8 mouse cellular contexts compared by ENCODE assay signal in the genomic region with DNA sequence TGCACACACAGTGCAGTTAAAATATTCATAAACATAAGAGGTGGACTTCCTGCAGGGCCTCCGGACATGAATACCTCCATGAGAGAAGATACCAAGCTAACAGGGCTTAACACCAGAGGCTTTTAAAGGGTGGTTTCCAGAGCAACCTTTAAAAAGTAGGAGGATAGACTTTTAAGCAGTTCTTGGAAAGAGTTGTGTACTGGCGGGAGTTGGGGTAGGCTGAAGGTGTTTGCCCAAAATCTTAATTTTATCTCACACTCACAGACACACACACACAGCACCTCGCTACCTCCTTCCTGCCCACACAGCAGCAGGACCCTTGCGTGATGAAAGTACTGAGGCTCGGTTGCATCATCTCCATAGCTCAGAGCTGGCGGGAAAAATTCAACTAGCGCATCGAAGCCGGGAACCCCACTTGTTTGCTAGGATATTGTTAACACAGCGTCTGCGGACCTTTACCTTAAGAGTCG. TPM values are rescaled to one million over a fixed set of nuclear protein-coding genes. Genes with fewer than 3 reads are reported as not detected.
A peak's percentile ranks its signal among the peaks of the same experiment; 100 is the strongest.
DNase-seq lines count a peak whose midpoint lies in the region; ATAC-seq lines count a peak whose summit lies in the region.

No protein-coding gene starts in this region.

- peaks cover 30% of the 10 kb centered on the region for H3K4me1 ChIP-seq in heart, embryonic 16.5 days (ENCODE audit: control insufficient read depth, insufficient read depth, low read length)
- peaks cover 77% of the 10 kb centered on the region for H3K4me1 ChIP-seq in hindbrain, embryonic 10.5 days (replicated peaks)

- H3K9me3 ChIP-seq in heart, embryonic 16.5 days (replicated peaks; ENCODE audit: control insufficient read depth, low read length), result no peaks in the 10 kb centered on the region
- 0 out of 2 replicates have a peak, but pooled peaks cover 5% of the 10 kb centered on the region for H3K9me3 ChIP-seq in hindbrain, embryonic 10.5 days

- peaks cover 25% of the 10 kb centered on the region for H3K36me3 ChIP-seq in heart, embryonic 16.5 days (ENCODE audit: control insufficient read depth, insufficient read depth)
- peaks cover 41% of the 10 kb centered on the region for H3K36me3 ChIP-seq in hindbrain, embryonic 10.5 days

- no peak overlapping the region for H3K27ac ChIP-seq in heart, embryonic 16.5 days (ENCODE audit: low read length)
- H3K27ac ChIP-seq in hindbrain, embryonic 10.5 days, result peak overlapping the region; percentile 89

- H3K27me3 ChIP-seq in heart, embryonic 16.5 days (ENCODE audit: control insufficient read depth, insufficient read depth, low read length), result peaks cover 29% of the 10 kb centered on the region
- peaks cover 83% of the 10 kb centered on the region for H3K27me3 ChIP-seq in hindbrain, embryonic 10.5 days (ENCODE audit: insufficient read depth, poor library complexity, severe bottlenecking)

- peak overlapping the region; percentile 80 for H3K4me3 ChIP-seq in heart, embryonic 16.5 days (ENCODE audit: low read length)
- H3K4me3 ChIP-seq in hindbrain, embryonic 10.5 days, result peak overlapping the region; percentile 67

- DNase-seq in heart, adult 8-10 months (ENCODE audit: low spot score), result no peak
- peak; percentile 71 for DNase-seq in NIH3T3 (ENCODE audit: low read depth)
- DNase-seq in hindbrain, embryonic 10.5 days (ENCODE audit: low spot score), result no peak
- no peak for DNase-seq in left cerebral cortex, adult 18-20 months (ENCODE audit: low spot score in 2 of 2)
- DNase-seq in cerebellum, postnatal 4 days (ENCODE audit: low spot score in 2 of 2), result no peak
- no peak for DNase-seq in cerebellum, adult 11 months

- peak overlapping the region; percentile 78 for H3K4me2 ChIP-seq in heart, embryonic 16.5 days (ENCODE audit: low read depth, low read length)

- 6% methylated on average over 12 of the region's 12 CpGs for WGBS in heart, embryonic 16.5 days
- WGBS in hindbrain, embryonic 10.5 days, result 13% methylated on average over 12 of the region's 12 CpGs

- H3K9ac ChIP-seq in heart, embryonic 16.5 days (ENCODE audit: low read length), result peak overlapping the region; percentile 74

- ATAC-seq in heart, embryonic 16.5 days (replicated peaks; ENCODE audit: extremely low read depth, insufficient read depth, low FRiP score), result no peak; the same call in 1 of the 2 replicates
- peak; percentile 71 for ATAC-seq in megakaryocyte progenitor cell, adult 5-6 weeks (replicated peaks; ENCODE audit: poor library complexity)

RNA-seq across cellular contexts. Expression of a gene that starts 0.6 kb away (rescaled TPM):
- 127 and 132 TPM in 2 replicates for polyA plus RNA-seq in heart, embryonic 16.5 days (2015; fragmentation: Nextera tagmentation; extraction: Ambion mirVana)
- total RNA-seq in heart, adult 8-10 months (2022), result 10 to 100 TPM; 41.6 to 48.4 (median 44.5) TPM
- 103 and 118 TPM in 2 replicates for polyA plus RNA-seq in hindbrain, embryonic 10.5 days (2016; fragmentation: Nextera tagmentation; extraction: Ambion mirVana)
- 91.3 and 92.6 TPM in 2 replicates for total RNA-seq in megakaryocyte progenitor cell, adult 5-6 weeks (2015)
- total RNA-seq in megakaryocyte progenitor cell, adult 5-6 weeks (2017), result 95.8 and 100 TPM in 2 replicates
- total RNA-seq in left cerebral cortex, adult 18-20 months (2021), result 10 to 100 TPM; 23.4 to 27.0 TPM

RNA-seq across cellular contexts. Expression of a gene that starts 6.9 kb away (rescaled TPM):
- 59.8 and 72.0 TPM in 2 replicates for polyA plus RNA-seq in heart, embryonic 16.5 days (2015; fragmentation: Nextera tagmentation; extraction: Ambion mirVana)
- total RNA-seq in heart, adult 8-10 months (2022), result 10 to 100 TPM; 17.2 to 26.5 (median 21.6) TPM
- 8.1 and 10.5 TPM in 2 replicates for polyA plus RNA-seq in hindbrain, embryonic 10.5 days (2016; fragmentation: Nextera tagmentation; extraction: Ambion mirVana)
- total RNA-seq in megakaryocyte progenitor cell, adult 5-6 weeks (2015), result not detected in 2 replicates
- not detected in 2 replicates for total RNA-seq in megakaryocyte progenitor cell, adult 5-6 weeks (2017)
- total RNA-seq in left cerebral cortex, adult 18-20 months (2021), result 1 to 10 TPM; 3.5 to 5.2 TPM

RNA-seq across cellular contexts. Expression of a gene that starts 12.7 kb away (rescaled TPM):
- 1.2 and 1.4 TPM in 2 replicates for polyA plus RNA-seq in heart, embryonic 16.5 days (2015; fragmentation: Nextera tagmentation; extraction: Ambion mirVana)
- under 1 TPM; 0.22 to 0.66 (median 0.50) TPM for total RNA-seq in heart, adult 8-10 months (2022)
- 23.1 and 70.9 TPM in 2 replicates for polyA plus RNA-seq in hindbrain, embryonic 10.5 days (2016; fragmentation: Nextera tagmentation; extraction: Ambion mirVana)
- not detected in 2 replicates for total RNA-seq in megakaryocyte progenitor cell, adult 5-6 weeks (2015)
- total RNA-seq in megakaryocyte progenitor cell, adult 5-6 weeks (2017), result not detected in 2 replicates
- total RNA-seq in left cerebral cortex, adult 18-20 months (2021), result 1 to 10 TPM; 7.6 to 8.3 TPM

RNA-seq across cellular contexts. Expression of a gene that starts 20.2 kb away (rescaled TPM):
- 0.46 and 0.84 TPM in 2 replicates for polyA plus RNA-seq in heart, embryonic 16.5 days (2015; fragmentation: Nextera tagmentation; extraction: Ambion mirVana)
- total RNA-seq in heart, adult 8-10 months (2022), result 1 to 10 TPM in 1 of 4 experiments, under 1 TPM in 2, not detected in 1; 0.66 to 1.5 (median 0.76) TPM
- polyA plus RNA-seq in hindbrain, embryonic 10.5 days (2016; fragmentation: Nextera tagmentation; extraction: Ambion mirVana), result 0.72 and 1.5 TPM in 2 replicates
- total RNA-seq in megakaryocyte progenitor cell, adult 5-6 weeks (2015), result 0.20 and 0.25 TPM in 2 replicates
- total RNA-seq in megakaryocyte progenitor cell, adult 5-6 weeks (2017), result 1.1 TPM in 1 of 2 replicates, not detected in the other
- 1 to 10 TPM; 3.9 to 4.8 TPM for total RNA-seq in left cerebral cortex, adult 18-20 months (2021)

Comparison
In these comparisons a context has a peak if more than half of its experiments do, and no peak if none do; other contexts are left out.
1. RNA of a gene that starts 6.9 kb away (total RNA-seq): 17.2 to 26.5 TPM in heart, adult 8-10 months and 3.5 to 5.2 TPM in left cerebral cortex, adult 18-20 months; not detected in megakaryocyte progenitor cell, adult 5-6 weeks; every median in the first group is over 4 times any median in the second.
2. RNA of a gene that starts 12.7 kb away (total RNA-seq): 7.6 to 8.3 TPM in left cerebral cortex, adult 18-20 months; 0.22 to 0.66 TPM in heart, adult 8-10 months and not detected in megakaryocyte progenitor cell, adult 5-6 weeks; every median in the first group is over 4 times any median in the second.